Mouse (Mus musculus) effector memory CD4-positive, alpha-beta T cell, adult 7 months (primary cell): ENCODE results near the gene Fzd9. TPM values are rescaled to one million over a fixed set of nuclear protein-coding genes. Genes with fewer than 3 reads are reported as not detected.

Source experiments
- polyA plus RNA-seq: library from polyadenylated mRNA; unstranded; fragments of 100-300 nt; shearing (Covaris generic); gene quantifications from one replicate; pipeline ENCODE4 v1.2.1, GENCODE M21; 2017

The Fzd9 gene
- not detected for polyA plus RNA-seq

GRCm38 (mm10) chr5:135251079-135251454 is at the start of gene Fzd9:
TSS of gene Fzd9 (minus strand) at chr5:135251230.

Other genes with a start within 250 kb of the Fzd9 start
- gene Abhd11, start 242.1 kb downstream of the Fzd9 start, polyA plus RNA-seq, result 74.8 TPM
- 7.1 TPM for gene Stx1a, start 227.7 kb downstream of the Fzd9 start, polyA plus RNA-seq
- gene Dnajc30, start 187.0 kb downstream of the Fzd9 start, polyA plus RNA-seq, result 9.6 TPM
- gene Bud23, start 186.3 kb downstream of the Fzd9 start, polyA plus RNA-seq, result 78.7 TPM
- not detected for gene Vps37d, start 173.0 kb downstream of the Fzd9 start, polyA plus RNA-seq
- gene Mlxipl, start 161.3 kb downstream of the Fzd9 start, polyA plus RNA-seq, result not detected
- 26.8 TPM for gene Tbl2, start 101.6 kb downstream of the Fzd9 start, polyA plus RNA-seq
- 125 TPM for gene Bcl7b, start 82.9 kb downstream of the Fzd9 start, polyA plus RNA-seq
- 41.6 TPM for gene Baz1b, start 64.0 kb downstream of the Fzd9 start, polyA plus RNA-seq
- not detected for gene Fkbp6, start 98.8 kb upstream of the Fzd9 start, polyA plus RNA-seq
- gene Trim50, start 102.1 kb upstream of the Fzd9 start, polyA plus RNA-seq, result 0.35 TPM
- gene Nsun5, start 118.7 kb upstream of the Fzd9 start, polyA plus RNA-seq, result 28.8 TPM
- gene Pom121, start 143.3 kb upstream of the Fzd9 start, polyA plus RNA-seq, result 43.9 TPM